Mouse (Mus musculus) yolk sac, embryonic 10.5 days (tissue): ENCODE data around the gene Adamts20.
"Not testable (repeated sequence)": the region's sequence is repeated elsewhere in the genome, so short reads cannot be mapped to it uniquely, and the experiment has no call there.

ENCODE experiments used
- DNase-seq: peaks from one replicate; pipeline ENCODE4 v3.0.0-alpha.2; 2017; ENCODE audit warnings: low spot score

The Adamts20 gene

GRCm38 (mm10) chr15:94444437-94445136, 20.6 kb downstream of the Adamts20 start:
- DNase-seq, result peak; percentile 15

- no peak for DNase-seq
Measured at GRCm38 (mm10) chr15:94444043-94444436, 21.2 kb downstream of the Adamts20 start.

GRCm38 (mm10) chr15:94443025-94443424, 22.2 kb downstream of the Adamts20 start:
- no peak for DNase-seq

- DNase-seq, result no peak
Measured at GRCm38 (mm10) chr15:94435532-94435931, 29.7 kb downstream of the Adamts20 start.

- DNase-seq, result no peak
Measured at GRCm38 (mm10) chr15:94430681-94431405, 34.4 kb downstream of the Adamts20 start.

GRCm38 (mm10) chr15:94428726-94429125, 36.5 kb downstream of the Adamts20 start:
- DNase-seq, result no peak

GRCm38 (mm10) chr15:94427482-94428214, 37.6 kb downstream of the Adamts20 start:
- DNase-seq, result no peak

GRCm38 (mm10) chr15:94420526-94420925, 44.7 kb downstream of the Adamts20 start:
- DNase-seq, result no peak

GRCm38 (mm10) chr15:94419167-94419566, 46.1 kb downstream of the Adamts20 start:
- DNase-seq, result no peak

GRCm38 (mm10) chr15:94418427-94418826, 46.8 kb downstream of the Adamts20 start:
- DNase-seq, result no peak

- DNase-seq, result no peak
Measured at GRCm38 (mm10) chr15:94417216-94418155, 47.7 kb downstream of the Adamts20 start.

- no peak for DNase-seq
Measured at GRCm38 (mm10) chr15:94409832-94410231, 55.4 kb downstream of the Adamts20 start.

- no peak for DNase-seq
Measured at GRCm38 (mm10) chr15:94406364-94406763, 58.9 kb downstream of the Adamts20 start.

- peak; percentile 75 for DNase-seq
Measured at GRCm38 (mm10) chr15:94404071-94404545, 61.1 kb downstream of the Adamts20 start.

GRCm38 (mm10) chr15:94403461-94404070, 61.7 kb downstream of the Adamts20 start:
- no peak for DNase-seq

- no peak for DNase-seq
Measured at GRCm38 (mm10) chr15:94403018-94403417, 62.2 kb downstream of the Adamts20 start.

GRCm38 (mm10) chr15:94392737-94393136, 72.5 kb downstream of the Adamts20 start:
- no peak for DNase-seq

- DNase-seq, result not testable (repeated sequence)
Measured at GRCm38 (mm10) chr15:94390127-94390526, 75.1 kb downstream of the Adamts20 start.

GRCm38 (mm10) chr15:94379425-94379824, 85.8 kb downstream of the Adamts20 start:
- no peak for DNase-seq

GRCm38 (mm10) chr15:94372548-94372947, 92.7 kb downstream of the Adamts20 start:
- no peak for DNase-seq

GRCm38 (mm10) chr15:94349052-94349451, 116.2 kb downstream of the Adamts20 start:
- DNase-seq, result no peak
